Mouse (Mus musculus) cortical plate, adult 2 months (tissue): ENCODE measurements at regions not wholly inside any gene's neighbourhood (a gene's known extent, or its start where the extent isn't known, plus 50 kb on each side); places are given as distances from the start of the nearest gene placed in this dataset.
"Not testable (repeated sequence)": the region's sequence is repeated elsewhere in the genome, so short reads cannot be mapped to it uniquely, and the experiment has no call there.

Source experiments
- H3K27ac ChIP-seq: fragments of 200-500 bp; 2 replicates; pipeline ENCODE4 v1.5.1; 2012; ENCODE audit warnings: low read length, control low read depth, inconsistent platforms; ENCODE audit not compliant: insufficient read depth
- H3K4me1 ChIP-seq: fragments of 200-500 bp; 2 replicates; pipeline ENCODE4 v1.6.1; 2011; ENCODE audit warnings: low read length; ENCODE audit not compliant: control insufficient read depth, insufficient read depth
- H3K4me3 ChIP-seq: fragments of 200-500 bp; 2 replicates; pipeline ENCODE4 v1.5.1; 2011; ENCODE audit warnings: mild to moderate bottlenecking, low read length, control low read depth; ENCODE audit not compliant: insufficient read depth
- CTCF ChIP-seq: fragments of 200-500 bp; IDR thresholded peaks from 2 replicates; pipeline ENCODE4 v1.5.1; 2011; ENCODE audit warnings: mild to moderate bottlenecking, control low read depth, low read length; ENCODE audit not compliant: insufficient read depth; ENCODE audit errors: extremely low read depth
- POLR2A ChIP-seq: fragments of 200-500 bp; IDR thresholded peaks from 2 replicates; pipeline ENCODE4 v1.6.1; 2011; ENCODE audit warnings: mild to moderate bottlenecking, low read length, control low read depth; ENCODE audit not compliant: insufficient read depth; ENCODE audit errors: extremely low read depth

GRCm38 (mm10) chr16:79342453-79342852, 251.6 kb upstream of the Tmprss15 start:
- H3K4me3 ChIP-seq = no peak overlapping the region
- TF ChIP-seq POLR2A = no peak
- TF ChIP-seq CTCF = no peak
- no peaks in the 10 kb centered on the region for H3K4me1 ChIP-seq
- H3K27ac ChIP-seq = no peak overlapping the region

GRCm38 (mm10) chr16:79336416-79336815, 245.5 kb upstream of the Tmprss15 start:
- no peak for TF ChIP-seq CTCF
- TF ChIP-seq POLR2A = no peak
- no peak overlapping the region for H3K27ac ChIP-seq
- H3K4me3 ChIP-seq = no peak overlapping the region
- H3K4me1 ChIP-seq = no peaks in the 10 kb centered on the region

GRCm38 (mm10) chr16:79336016-79336415, 245.1 kb upstream of the Tmprss15 start:
- TF ChIP-seq CTCF = no peak
- no peak for TF ChIP-seq POLR2A
- Histone ChIP-seq H3K27ac (no peak overlapping the region), H3K4me3 (no peak overlapping the region), H3K4me1 (no peaks in the 10 kb centered on the region)

GRCm38 (mm10) chr16:79313301-79313700, 222.4 kb upstream of the Tmprss15 start:
- no peak overlapping the region for H3K27ac ChIP-seq

GRCm38 (mm10) chr16:79312702-79313101, 221.8 kb upstream of the Tmprss15 start:
- TF ChIP-seq POLR2A = no peak
- TF ChIP-seq CTCF = no peak
- Histone ChIP-seq H3K27ac (no peak overlapping the region), H3K4me3 (no peak overlapping the region), H3K4me1 (no peaks in the 10 kb centered on the region)

More at GRCm38 (mm10) chr16:79313301-79313700, 222.4 kb upstream of the Tmprss15 start:
- TF ChIP-seq CTCF (no peak), POLR2A (no peak)
- Histone ChIP-seq H3K4me1 (no peaks in the 10 kb centered on the region), H3K4me3 (no peak overlapping the region)

- no peak overlapping the region for H3K4me3 ChIP-seq
- H3K4me1 ChIP-seq = no peaks in the 10 kb centered on the region
- no peak overlapping the region for H3K27ac ChIP-seq
- TF ChIP-seq POLR2A (no peak), CTCF (no peak)
Measured at GRCm38 (mm10) chr16:79308541-79308940, 217.6 kb upstream of the Tmprss15 start.

- not testable (repeated sequence) for H3K27ac ChIP-seq, H3K4me3 ChIP-seq, H3K4me1 ChIP-seq
Measured at GRCm38 (mm10) chr16:79296621-79297020, 205.7 kb upstream of the Tmprss15 start.

GRCm38 (mm10) chr16:79279006-79279405, 188.1 kb upstream of the Tmprss15 start:
- Histone ChIP-seq H3K4me1 (no peaks in the 10 kb centered on the region), H3K27ac (no peak overlapping the region), H3K4me3 (no peak overlapping the region)
- TF ChIP-seq POLR2A (no peak), CTCF (no peak)

GRCm38 (mm10) chr16:79256525-79256924, 165.6 kb upstream of the Tmprss15 start:
- no peak for TF ChIP-seq CTCF
- TF ChIP-seq POLR2A = no peak
- no peak overlapping the region for H3K4me3 ChIP-seq

GRCm38 (mm10) chr16:79256084-79256483, 165.2 kb upstream of the Tmprss15 start:
- no peak overlapping the region for H3K27ac ChIP-seq
- no peaks in the 10 kb centered on the region for H3K4me1 ChIP-seq
- TF ChIP-seq POLR2A (no peak), CTCF (no peak)
- no peak overlapping the region for H3K4me3 ChIP-seq

More at GRCm38 (mm10) chr16:79256525-79256924, 165.6 kb upstream of the Tmprss15 start:
- Histone ChIP-seq H3K27ac (no peak overlapping the region), H3K4me1 (no peaks in the 10 kb centered on the region)
